Mouse (Mus musculus) kidney, postnatal 0 days (tissue): ENCODE results near the gene Oas2. TPM values are rescaled to one million over a fixed set of nuclear protein-coding genes. Genes with fewer than 3 reads are reported as not detected.

Experiments used
- ATAC-seq: fragments of 200-750 bp; cut with Nextera tagmentation; replicated peaks from 2 replicates; pipeline ENCODE4 v1.8.0; 2017; ENCODE audit warnings: low read depth, moderate number of reproducible peaks, moderate TSS enrichment, moderate library complexity; ENCODE audit not compliant: low FRiP score
- DNase-seq: peaks from one replicate; pipeline ENCODE4 v3.0.0-alpha.2; 2016; ENCODE audit warnings: low spot score
- H3K27ac ChIP-seq: fragments of 300-500 bp; sonication (generic); 2 replicates; pipeline ENCODE4 v1.5.1; 2014; ENCODE audit warnings: mild to moderate bottlenecking
- H3K27me3 ChIP-seq: fragments of 300-500 bp; sonication (generic); 2 replicates; pipeline ENCODE4 v1.6.1; 2014; ENCODE audit warnings: low read length, mixed read lengths; ENCODE audit not compliant: insufficient read depth
- H3K36me3 ChIP-seq: fragments of 300-500 bp; sonication (generic); 2 replicates; pipeline ENCODE4 v1.6.1; 2014; ENCODE audit warnings: low read length, mixed read lengths; ENCODE audit not compliant: insufficient read depth
- H3K4me1 ChIP-seq: fragments of 300-500 bp; sonication (generic); replicated peaks from 2 replicates; pipeline ENCODE4 v1.6.1; 2014; ENCODE audit warnings: antibody characterized with exemption, low read length, mixed read lengths; ENCODE audit not compliant: insufficient read depth
- H3K4me2 ChIP-seq: fragments of 300-500 bp; sonication (generic); 2 replicates; pipeline ENCODE4 v1.6.1; 2014; ENCODE audit warnings: mild to moderate bottlenecking, low read length, moderate library complexity, mixed read lengths
- H3K4me3 ChIP-seq: fragments of 300-500 bp; sonication (generic); replicated peaks from 2 replicates; pipeline ENCODE4 v1.5.1; 2014; ENCODE audit warnings: low read depth, low read length
- H3K9ac ChIP-seq: fragments of 300-500 bp; sonication (generic); 2 replicates; pipeline ENCODE4 v1.6.1; 2014; ENCODE audit warnings: low read depth, low read length
- H3K9me3 ChIP-seq: fragments of 300-500 bp; sonication (generic); replicated peaks from 2 replicates; pipeline ENCODE4 v1.6.1; 2016; ENCODE audit warnings: low read length, inconsistent platforms, mixed read lengths
- CTCF ChIP-seq: IDR thresholded peaks from 2 replicates; pipeline ENCODE4 v1.5.1; 2016; ENCODE audit warnings: antibody characterized with exemption, low read depth, mild to moderate bottlenecking, moderate library complexity
- WGBS: fragments of 180-500 bp; shearing (Covaris S2); extraction: QIAGEN DNeasy Blood & Tissue Kit; methylation state at CpG from one replicate; pipeline ENCODE4 v1.1.7; 2014; 5-methylcytosine and 5-hydroxymethylcytosine counted together
- polyA plus RNA-seq: library from polyadenylated mRNA; unstranded; fragments of >200 nt; fragmentation: Nextera tagmentation; extraction: Ambion mirVana; gene quantifications from 2 replicates; pipeline ENCODE4 v1.2.1, GENCODE M21; 2015

Oas2 gene
- polyA plus RNA-seq, 1 experiment from 2014 or later = 0.87 TPM

GRCm38 (mm10) chr5:120781646-120782045 lies 32.0 kb upstream of the Oas2 start:
- WGBS = 94% methylated on average over 1 of the region's 1 CpGs

GRCm38 (mm10) chr5:120779922-120780321 lies 30.3 kb upstream of the Oas2 start:
- Histone ChIP-seq H3K27me3 (no peaks in the 10 kb centered on the region), H3K4me3 (no peak overlapping the region), H3K27ac (no peak overlapping the region), H3K4me1 (no peaks in the 10 kb centered on the region), H3K4me2 (no peak overlapping the region), H3K9me3 (no peaks in the 10 kb centered on the region), H3K36me3 (no peaks in the 10 kb centered on the region), H3K9ac (no peak overlapping the region)
- WGBS = 42% methylated on average over 3 of the region's 3 CpGs
- TF ChIP-seq CTCF = no peak
- no peak for DNase-seq
- ATAC-seq = no peak

More at GRCm38 (mm10) chr5:120781646-120782045, 32.0 kb upstream of the Oas2 start:
- H3K4me3 ChIP-seq = no peak overlapping the region
- no peak overlapping the region for H3K4me2 ChIP-seq
- no peak overlapping the region for H3K9ac ChIP-seq
- H3K27me3 ChIP-seq = no peaks in the 10 kb centered on the region
- no peaks in the 10 kb centered on the region for H3K36me3 ChIP-seq
- H3K27ac ChIP-seq = no peak overlapping the region
- DNase-seq (no peak), ATAC-seq (no peak)
- no peak; the same call in 1 of the 2 replicates for TF ChIP-seq CTCF
- no peaks in the 10 kb centered on the region for H3K4me1 ChIP-seq
- no peaks in the 10 kb centered on the region for H3K9me3 ChIP-seq

GRCm38 (mm10) chr5:120778941-120779340 lies 29.3 kb upstream of the Oas2 start:
- ATAC-seq (no peak), DNase-seq (no peak)
- WGBS = 71% methylated on average over 2 of the region's 2 CpGs
- Histone ChIP-seq H3K27me3 (no peaks in the 10 kb centered on the region), H3K9me3 (no peaks in the 10 kb centered on the region), H3K4me2 (no peak overlapping the region), H3K4me3 (no peak overlapping the region), H3K4me1 (no peaks in the 10 kb centered on the region), H3K36me3 (no peaks in the 10 kb centered on the region), H3K27ac (no peak overlapping the region), H3K9ac (no peak overlapping the region)
- no peak for TF ChIP-seq CTCF

- no peak within 1 kb of the TSS for H3K9ac ChIP-seq
- no peaks in the 10 kb centered on the region for H3K9me3 ChIP-seq
- no peaks in the 10 kb centered on the region for H3K27me3 ChIP-seq
- DNase-seq = no peak
- no peak for TF ChIP-seq CTCF
- H3K4me2 ChIP-seq = no peak within 1 kb of the TSS
- no peak for ATAC-seq
- no peak within 1 kb of the TSS for H3K27ac ChIP-seq
- 76% methylated on average over 9 of the region's 9 CpGs for WGBS
- H3K36me3 ChIP-seq = no peaks in the 10 kb centered on the region
- H3K4me1 ChIP-seq = no peaks in the 10 kb centered on the region
- H3K4me3 ChIP-seq = no peak within 1 kb of the TSS
Observed at GRCm38 (mm10) chr5:120777478-120777877, 27.8 kb upstream of the Oas2 start, which contains the start of gene Oas3. Gene Oas3, minus strand, starts transcription at chr5:120777661.

GRCm38 (mm10) chr5:120776801-120777200 lies 27.1 kb upstream of the Oas2 start:
- no peaks in the 10 kb centered on the region for H3K9me3 ChIP-seq
- H3K4me2 ChIP-seq = no peak overlapping the region
- 81% methylated on average over 5 of the region's 5 CpGs for WGBS
- no peaks in the 10 kb centered on the region for H3K36me3 ChIP-seq
- DNase-seq (no peak), ATAC-seq (no peak)
- no peaks in the 10 kb centered on the region for H3K4me1 ChIP-seq
- H3K9ac ChIP-seq = no peak overlapping the region
- no peak overlapping the region for H3K4me3 ChIP-seq
- TF ChIP-seq CTCF = no peak
- H3K27ac ChIP-seq = no peak overlapping the region
- H3K27me3 ChIP-seq = no peaks in the 10 kb centered on the region

GRCm38 (mm10) chr5:120775287-120775985 lies 25.8 kb upstream of the Oas2 start:
- H3K4me3 ChIP-seq = no peak overlapping the region
- H3K9ac ChIP-seq = no peak overlapping the region
- H3K36me3 ChIP-seq = no peaks in the 10 kb centered on the region
- H3K4me1 ChIP-seq = no peaks in the 10 kb centered on the region
- H3K9me3 ChIP-seq = no peaks in the 10 kb centered on the region
- TF ChIP-seq CTCF = no peak
- H3K27me3 ChIP-seq = no peaks in the 10 kb centered on the region
- H3K27ac ChIP-seq = no peak overlapping the region
- DNase-seq = no peak
- no peak overlapping the region for H3K4me2 ChIP-seq
- 77% methylated on average over 14 of the region's 14 CpGs for WGBS
- ATAC-seq = no peak
